Mouse (Mus musculus) adrenal gland, postnatal 10 days (tissue): ENCODE measurements at regions not wholly inside any gene's neighbourhood (a gene's known extent, or its start where the extent isn't known, plus 50 kb on each side); places are given as distances from the start of the nearest gene placed in this dataset.

Source experiments
- DNase-seq: peaks from one replicate; pipeline ENCODE4 v3.0.0; 2021; ENCODE audit warnings: mixed read lengths

GRCm38 (mm10) chr6:51108336-51108956, 324.0 kb upstream of the Nfe2l3 start:
- no peak for DNase-seq

GRCm38 (mm10) chr6:51110596-51110995, 321.9 kb upstream of the Nfe2l3 start:
- no peak for DNase-seq

- DNase-seq = no peak
These were observed 317.7 kb upstream of the Nfe2l3 start for GRCm38 (mm10) chr6:51114604-51115333.

GRCm38 (mm10) chr6:51118833-51119535, 313.5 kb upstream of the Nfe2l3 start:
- no peak for DNase-seq

- peak; percentile 43 for DNase-seq
These were observed 312.7 kb upstream of the Nfe2l3 start for GRCm38 (mm10) chr6:51119691-51120302.

GRCm38 (mm10) chr6:51122941-51123340, 309.5 kb upstream of the Nfe2l3 start:
- peak; percentile 15 for DNase-seq

- DNase-seq = no peak
These were observed 304.6 kb upstream of the Nfe2l3 start for GRCm38 (mm10) chr6:51127851-51128250.

GRCm38 (mm10) chr6:51129096-51129495, 303.4 kb upstream of the Nfe2l3 start:
- DNase-seq = no peak

GRCm38 (mm10) chr6:51129591-51129990, 302.9 kb upstream of the Nfe2l3 start:
- DNase-seq = peak; percentile 27

GRCm38 (mm10) chr6:51144762-51145161, 287.7 kb upstream of the Nfe2l3 start:
- DNase-seq = no peak

- DNase-seq = no peak
These were observed 286.6 kb upstream of the Nfe2l3 start for GRCm38 (mm10) chr6:51145863-51146262.

- no peak for DNase-seq
These were observed 283.6 kb upstream of the Nfe2l3 start for GRCm38 (mm10) chr6:51148821-51149220.

GRCm38 (mm10) chr6:51150066-51150465, 282.4 kb upstream of the Nfe2l3 start:
- no peak for DNase-seq

GRCm38 (mm10) chr6:51150486-51150885, 282.0 kb upstream of the Nfe2l3 start:
- no peak for DNase-seq

GRCm38 (mm10) chr6:51150916-51151315, 281.6 kb upstream of the Nfe2l3 start:
- no peak for DNase-seq

GRCm38 (mm10) chr6:51156836-51157370, 275.6 kb upstream of the Nfe2l3 start:
- DNase-seq = peak; percentile 28

- DNase-seq = no peak
These were observed 271.3 kb upstream of the Nfe2l3 start for GRCm38 (mm10) chr6:51161149-51161548.

GRCm38 (mm10) chr6:51162208-51163082, 270.0 kb upstream of the Nfe2l3 start:
- no peak for DNase-seq

- DNase-seq = no peak
These were observed 269.2 kb upstream of the Nfe2l3 start for GRCm38 (mm10) chr6:51163266-51163665.

- no peak for DNase-seq
These were observed 268.6 kb upstream of the Nfe2l3 start for GRCm38 (mm10) chr6:51163882-51164281.

- no peak for DNase-seq
These were observed 265.4 kb upstream of the Nfe2l3 start for GRCm38 (mm10) chr6:51167028-51167427.

GRCm38 (mm10) chr6:51168048-51168447, 264.4 kb upstream of the Nfe2l3 start:
- DNase-seq = peak; percentile 88
